Mouse (Mus musculus) liver, embryonic 12.5 days (tissue): Measurements from ENCODE around the gene Serpinb9b. TPM values are rescaled to one million over a fixed set of nuclear protein-coding genes. Genes with fewer than 3 reads are reported as not detected.

Source experiments
- ATAC-seq: fragments of 200-750 bp; cut with Nextera tagmentation; 2 replicates; pipeline ENCODE4 v1.8.0; 2017; ENCODE audit warnings: moderate number of reproducible peaks, mild to moderate bottlenecking, moderate library complexity
- H3K27ac ChIP-seq: fragments of 300-500 bp; sonication (generic); 2 replicates; pipeline ENCODE4 v1.5.1; 2016; ENCODE audit warnings: mild to moderate bottlenecking
- H3K27me3 ChIP-seq: fragments of 300-500 bp; sonication (generic); replicated peaks from 2 replicates; pipeline ENCODE4 v1.6.1; 2016; ENCODE audit warnings: mild to moderate bottlenecking, moderate library complexity
- H3K36me3 ChIP-seq: fragments of 300-500 bp; sonication (generic); 2 replicates; pipeline ENCODE4 v1.6.1; 2016; ENCODE audit warnings: mild to moderate bottlenecking, moderate library complexity
- H3K4me1 ChIP-seq: fragments of 300-500 bp; sonication (generic); 2 replicates; pipeline ENCODE4 v1.6.1; 2016
- H3K4me2 ChIP-seq: fragments of 300-500 bp; sonication (generic); 2 replicates; pipeline ENCODE4 v1.6.1; 2016; ENCODE audit warnings: mild to moderate bottlenecking, moderate library complexity
- H3K4me3 ChIP-seq: fragments of 300-500 bp; sonication (generic); 2 replicates; pipeline ENCODE4 v1.5.1; 2016; ENCODE audit warnings: mild to moderate bottlenecking, moderate library complexity
- H3K9ac ChIP-seq: fragments of 300-500 bp; sonication (generic); 2 replicates; pipeline ENCODE4 v1.6.1; 2016; ENCODE audit warnings: mild to moderate bottlenecking, moderate library complexity
- H3K9me3 ChIP-seq: fragments of 300-500 bp; sonication (generic); replicated peaks from 2 replicates; pipeline ENCODE4 v1.6.1; 2016; ENCODE audit warnings: mild to moderate bottlenecking, moderate library complexity
- WGBS: fragments of 180-500 bp; shearing (Covaris S2); methylation state at CpG from one replicate; pipeline ENCODE4 v1.1.7; 2016; ENCODE audit not compliant: insufficient replicate concordance; 5-methylcytosine and 5-hydroxymethylcytosine counted together
- polyA plus RNA-seq: library from polyadenylated mRNA; unstranded; fragments of >200 nt; fragmentation: Nextera tagmentation; extraction: Ambion mirVana; gene quantifications from 2 replicates; pipeline ENCODE4 v1.2.1, GENCODE M21; 2016

The Serpinb9b gene
- not detected in 2 replicates for polyA plus RNA-seq

DNA sequence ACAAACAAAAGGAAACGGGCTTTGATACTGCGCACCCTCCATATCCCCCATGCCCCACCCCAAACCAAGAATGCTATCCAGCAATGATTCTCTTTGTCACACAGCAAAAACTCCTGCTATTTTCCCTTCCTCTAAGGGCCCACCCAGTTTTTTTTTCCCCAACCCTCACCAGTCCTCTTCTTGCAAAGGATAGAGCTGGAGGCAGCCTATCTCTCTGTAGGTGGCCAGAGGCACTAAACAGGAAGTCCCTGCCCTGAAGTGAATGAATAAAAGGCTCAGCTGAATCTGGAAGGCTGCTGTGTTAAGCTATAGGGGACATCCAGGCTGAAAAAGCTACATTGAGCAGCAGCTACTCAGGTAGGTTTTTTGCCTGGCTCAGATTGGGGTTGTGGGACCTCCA is at the start of gene Serpinb9b:
Serpinb9b (plus strand) TSS at position 173 of the 400 bp plus-strand sequence.
- H3K27me3 ChIP-seq, result no peaks in the 10 kb centered on the region
- no peak for ATAC-seq
- no peaks in the 10 kb centered on the region for H3K36me3 ChIP-seq
- no peak within 1 kb of the TSS for H3K27ac ChIP-seq
- H3K9me3 ChIP-seq, result no peaks in the 10 kb centered on the region
- H3K4me1 ChIP-seq, result 0 out of 2 replicates have a peak, but pooled peaks cover 4% of the 10 kb centered on the region
- 63% methylated on average over 2 of the region's 2 CpGs for WGBS
- no peak within 1 kb of the TSS for H3K4me2 ChIP-seq
- H3K4me3 ChIP-seq, result no peak within 1 kb of the TSS
- no peak within 1 kb of the TSS for H3K9ac ChIP-seq

DNA sequence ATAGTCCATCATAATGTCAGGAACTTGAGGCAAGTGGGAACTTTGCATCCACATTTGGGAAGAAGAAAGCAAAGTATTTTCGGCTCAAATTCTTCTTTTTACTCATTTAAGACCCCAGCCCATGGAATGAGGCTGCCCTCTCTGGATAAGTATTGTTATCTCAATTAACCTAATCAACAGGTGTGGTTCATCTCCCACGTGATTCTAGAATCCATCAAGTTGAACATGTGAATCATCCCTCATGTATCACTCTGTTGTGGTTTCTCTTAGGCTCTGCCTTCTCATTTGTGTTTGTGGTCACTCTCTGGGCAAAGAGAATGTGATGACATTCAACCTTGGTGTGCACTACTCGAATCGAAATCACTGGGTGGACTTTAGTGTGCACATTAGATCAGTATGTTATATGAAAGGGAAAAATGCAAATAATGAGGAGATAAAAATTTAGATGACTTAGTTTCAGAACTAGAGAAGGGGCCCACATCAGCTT is 44.6 kb upstream of the Serpinb9b start:
- Histone ChIP-seq H3K9me3 (no peaks in the 10 kb centered on the region), H3K27ac (no peak overlapping the region), H3K9ac (no peak overlapping the region), H3K36me3 (peaks cover 8% of the 10 kb centered on the region; the same call in 1 of the 2 replicates), H3K4me3 (no peak overlapping the region), H3K27me3 (no peaks in the 10 kb centered on the region), H3K4me2 (no peak overlapping the region), H3K4me1 (peaks cover 15% of the 10 kb centered on the region)
- 55% methylated on average over 4 of the region's 4 CpGs for WGBS
- ATAC-seq, result no peak

DNA sequence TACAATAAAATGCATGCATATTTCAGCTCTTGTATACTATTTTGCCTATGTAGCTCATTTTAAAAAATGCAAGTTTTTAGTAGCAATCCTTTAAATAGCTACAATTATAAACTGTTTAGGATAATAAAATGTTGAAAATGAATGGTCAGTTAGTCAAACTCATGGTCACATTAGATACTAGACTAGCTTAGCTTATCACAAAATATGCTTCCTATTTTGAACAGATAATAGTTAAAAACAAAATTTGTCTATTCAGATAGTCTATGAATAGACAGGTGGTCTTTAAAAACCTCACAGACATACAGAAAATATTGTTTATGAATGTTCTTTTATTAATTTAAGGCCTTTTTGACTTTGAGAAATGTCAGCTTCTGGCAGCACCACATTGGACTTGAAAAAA is 41.0 kb upstream of the Serpinb9b start:
- H3K9ac ChIP-seq, result no peak overlapping the region
- H3K9me3 ChIP-seq, result no peaks in the 10 kb centered on the region
- ATAC-seq, result peak; percentile 70; the same call in 1 of the 2 replicates
- no peaks in the 10 kb centered on the region for H3K36me3 ChIP-seq
- H3K27ac ChIP-seq, result no peak overlapping the region
- no peak overlapping the region for H3K4me2 ChIP-seq
- H3K4me3 ChIP-seq, result no peak overlapping the region
- no peaks in the 10 kb centered on the region for H3K27me3 ChIP-seq
- H3K4me1 ChIP-seq, result peaks cover 15% of the 10 kb centered on the region

DNA sequence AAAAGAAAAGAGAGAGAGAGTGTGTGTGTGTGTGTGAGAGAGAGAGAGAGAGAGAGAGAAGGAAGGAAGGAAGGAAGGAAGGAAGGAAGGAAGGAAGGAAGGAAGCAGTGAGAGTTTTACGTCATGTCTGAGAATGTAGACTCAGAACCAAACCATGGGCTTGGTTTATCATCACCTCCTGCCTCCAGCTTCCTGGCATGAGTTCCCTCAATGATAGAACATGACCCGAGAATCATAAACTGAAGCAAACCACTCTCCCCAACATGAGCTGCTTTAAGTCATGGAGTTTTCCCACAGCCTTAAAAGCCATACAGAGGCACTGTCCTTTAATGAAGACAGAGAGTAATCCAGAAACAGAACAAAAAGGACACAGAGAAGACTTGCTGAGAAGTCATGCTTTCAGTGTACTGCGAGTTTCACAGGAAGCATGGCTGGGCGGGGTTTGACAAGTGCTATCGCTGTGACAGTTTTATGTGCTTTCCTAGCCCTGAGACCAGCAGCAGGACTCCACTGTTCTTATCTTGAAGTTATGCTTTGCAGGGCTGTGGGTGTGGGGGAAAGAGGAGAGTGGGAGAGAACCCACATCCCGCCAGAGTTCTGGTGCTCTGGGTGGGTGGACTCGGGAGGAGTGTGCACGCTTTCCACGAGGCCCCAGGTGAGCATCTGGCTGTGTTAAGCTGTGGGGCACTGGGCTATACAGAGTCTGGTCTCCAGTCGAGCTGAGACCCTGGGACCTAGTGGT is 33.9 kb upstream of the Serpinb9b start:
- Histone ChIP-seq H3K4me1 (peaks cover 40% of the 10 kb centered on the region), H3K9ac (peak overlapping the region; percentile 68), H3K4me2 (peak overlapping the region; percentile 71), H3K27ac (peak overlapping the region; percentile 99), H3K27me3 (no peaks in the 10 kb centered on the region), H3K4me3 (peak overlapping the region; percentile 37), H3K36me3 (no peaks in the 10 kb centered on the region), H3K9me3 (no peaks in the 10 kb centered on the region)
- WGBS, result 11% methylated on average over 10 of the region's 10 CpGs
- ATAC-seq, result peak; percentile 99

DNA sequence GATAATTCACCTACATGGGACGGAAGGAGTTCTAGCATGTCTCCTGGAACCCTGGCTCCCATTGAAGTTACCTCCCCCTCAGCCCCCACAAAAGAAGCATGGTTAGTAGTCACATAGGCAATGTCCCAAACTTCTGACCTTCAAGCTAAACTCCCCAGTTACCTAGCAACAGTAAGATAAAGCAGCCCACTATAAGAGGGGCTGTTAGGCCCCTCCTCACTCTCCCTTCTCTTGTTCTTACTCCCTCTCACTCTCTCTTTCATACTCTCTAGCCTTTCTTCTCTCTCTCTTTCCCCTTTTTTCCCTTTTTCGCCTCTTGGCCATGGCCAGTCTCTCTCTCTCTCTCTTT is 33.3 kb upstream of the Serpinb9b start:
- WGBS, result 59% methylated on average over 2 of the region's 2 CpGs
- Histone ChIP-seq H3K27me3 (no peaks in the 10 kb centered on the region), H3K4me1 (peaks cover 40% of the 10 kb centered on the region), H3K9me3 (no peaks in the 10 kb centered on the region), H3K4me2 (peak overlapping the region; percentile 71), H3K4me3 (peak overlapping the region; percentile 37), H3K27ac (peak overlapping the region; percentile 99), H3K9ac (peak overlapping the region; percentile 68), H3K36me3 (no peaks in the 10 kb centered on the region)
- no peak; the same call in 1 of the 2 replicates for ATAC-seq

DNA sequence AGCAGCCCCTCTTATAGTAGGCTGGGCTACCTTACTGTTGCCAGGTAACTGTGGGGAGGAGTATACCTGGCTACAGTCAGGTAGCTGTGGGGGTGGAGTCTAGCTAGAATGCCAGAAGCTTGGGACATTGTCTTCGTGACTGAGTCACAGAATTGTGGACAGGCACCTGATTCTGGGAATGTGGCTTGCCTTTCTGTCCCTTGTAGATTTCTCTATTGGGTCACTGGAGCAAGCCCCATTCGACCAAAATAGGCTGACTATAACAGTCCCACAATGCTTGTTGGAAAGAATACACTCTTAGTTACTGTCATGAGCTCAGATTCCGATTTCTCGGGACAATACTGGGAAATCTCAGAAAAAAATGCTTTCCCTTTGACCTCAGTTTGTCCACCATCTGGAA is 32.2 kb upstream of the Serpinb9b start:
- 77% methylated on average over 4 of the region's 4 CpGs for WGBS
- no peak overlapping the region for H3K4me2 ChIP-seq
- peak overlapping the region; percentile 25; the same call in 1 of the 2 replicates for H3K27ac ChIP-seq
- no peak for ATAC-seq
- no peaks in the 10 kb centered on the region for H3K36me3 ChIP-seq
- H3K4me1 ChIP-seq, result peaks cover 40% of the 10 kb centered on the region
- H3K4me3 ChIP-seq, result no peak overlapping the region
- H3K9me3 ChIP-seq, result no peaks in the 10 kb centered on the region
- H3K27me3 ChIP-seq, result no peaks in the 10 kb centered on the region
- H3K9ac ChIP-seq, result no peak overlapping the region; the same call in 1 of the 2 replicates

DNA sequence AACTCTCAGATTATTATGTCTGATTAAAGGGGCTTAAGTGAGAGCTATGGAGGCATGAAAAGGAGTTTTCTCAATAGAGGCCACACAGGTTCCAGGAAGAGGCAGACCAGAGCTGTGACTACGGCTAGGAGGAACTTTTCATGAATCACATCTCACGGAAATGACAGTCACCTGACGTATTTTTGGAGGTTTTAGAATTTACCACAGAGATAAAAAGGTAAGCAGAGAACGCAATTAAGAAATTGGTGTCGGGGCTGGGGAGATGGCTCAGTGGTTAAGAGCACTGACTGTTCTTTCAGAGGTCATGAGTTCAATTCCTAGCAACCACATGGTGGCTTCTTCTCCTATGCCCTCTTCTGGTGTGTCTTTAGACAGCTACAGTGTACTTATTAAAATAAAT is 25.9 kb upstream of the Serpinb9b start:
- Histone ChIP-seq H3K27me3 (no peaks in the 10 kb centered on the region), H3K4me3 (no peak overlapping the region), H3K36me3 (no peaks in the 10 kb centered on the region), H3K9me3 (no peaks in the 10 kb centered on the region), H3K4me2 (no peak overlapping the region), H3K9ac (no peak overlapping the region), H3K27ac (no peak overlapping the region), H3K4me1 (peaks cover 35% of the 10 kb centered on the region)
- 69% methylated on average over 5 of the region's 5 CpGs for WGBS
- no peak for ATAC-seq

DNA sequence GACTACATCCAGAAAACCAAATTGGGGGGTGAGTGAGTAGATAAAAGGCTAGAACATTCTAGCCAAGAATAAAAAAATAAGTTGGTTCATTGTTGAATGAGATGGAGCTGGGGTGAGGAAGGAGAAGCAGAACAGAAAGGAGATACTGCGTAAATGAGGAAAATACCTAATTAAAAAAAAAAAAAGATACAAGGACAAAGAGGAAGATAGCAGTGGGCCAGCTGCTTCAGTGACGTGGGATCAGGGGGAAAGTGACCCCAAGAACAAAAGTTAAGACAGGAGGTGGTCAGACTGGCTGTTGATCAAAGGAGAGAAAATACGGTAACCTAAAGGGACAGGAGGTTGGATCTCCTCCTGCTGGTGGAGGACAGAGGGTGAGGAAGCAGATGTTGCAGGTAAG is 24.3 kb upstream of the Serpinb9b start, which contains the start of gene Serpinb9:
Serpinb9 (plus strand) TSS at position 301 of the 400 bp plus-strand sequence.
- H3K27ac ChIP-seq, result peak within 1 kb of the TSS; percentile 90
- H3K9ac ChIP-seq, result peak within 1 kb of the TSS; percentile 83
- peaks cover 33% of the 10 kb centered on the region for H3K4me1 ChIP-seq
- WGBS, result 76% methylated on average over 3 of the region's 3 CpGs
- peak within 1 kb of the TSS; percentile 79 for H3K4me2 ChIP-seq
- H3K9me3 ChIP-seq, result no peaks in the 10 kb centered on the region
- no peaks in the 10 kb centered on the region for H3K27me3 ChIP-seq
- ATAC-seq, result no peak
- no peaks in the 10 kb centered on the region for H3K36me3 ChIP-seq
- peak within 1 kb of the TSS; percentile 62 for H3K4me3 ChIP-seq

DNA sequence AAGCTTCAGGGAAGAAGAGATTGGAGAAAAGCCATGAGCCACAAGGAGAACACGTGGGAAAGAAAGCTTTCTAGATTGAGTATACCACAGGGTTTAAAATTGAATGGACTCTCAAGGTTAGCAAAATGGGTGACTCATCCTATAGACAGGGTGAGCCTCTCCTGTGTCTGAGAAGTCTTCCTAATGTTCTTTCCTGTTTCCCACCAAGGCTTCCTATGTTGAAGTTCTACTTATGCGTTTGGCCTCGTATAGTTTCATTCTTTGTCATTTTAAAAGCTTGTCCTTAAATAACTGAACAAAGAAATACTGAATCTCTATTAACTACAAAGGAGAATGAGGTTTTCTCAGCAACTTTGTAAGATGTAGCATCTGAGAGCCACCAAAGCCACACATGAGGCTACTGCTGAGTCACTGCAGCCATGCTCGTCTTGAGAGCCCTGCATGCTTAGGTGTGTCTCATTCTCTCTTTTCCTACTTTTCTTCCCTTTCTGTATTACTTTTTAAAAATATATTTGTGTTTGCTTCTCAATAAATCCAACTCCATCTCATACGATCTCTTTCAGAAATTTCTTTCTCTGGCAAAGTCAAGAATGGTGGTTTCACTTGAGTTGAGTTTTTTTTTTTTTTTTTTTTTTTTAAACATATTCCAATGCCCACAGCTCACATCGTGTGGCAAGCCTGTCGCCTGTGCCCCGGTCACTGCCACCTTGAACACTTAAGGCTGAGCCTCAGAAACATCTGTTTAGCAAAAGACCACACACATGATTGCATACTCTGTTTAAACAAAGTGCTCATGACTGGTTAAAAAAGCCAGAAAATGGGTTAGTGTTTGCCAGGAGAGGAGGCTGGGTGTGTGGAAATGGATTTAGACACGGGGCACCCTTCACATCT is 23.4 kb upstream of the Serpinb9b start:
- Histone ChIP-seq H3K27me3 (no peaks in the 10 kb centered on the region), H3K9ac (peak overlapping the region; percentile 83), H3K4me2 (peak overlapping the region; percentile 79), H3K4me1 (peaks cover 33% of the 10 kb centered on the region), H3K9me3 (no peaks in the 10 kb centered on the region), H3K27ac (peak overlapping the region; percentile 90), H3K4me3 (peak overlapping the region; percentile 62), H3K36me3 (no peaks in the 10 kb centered on the region)
- peak; percentile 77 for ATAC-seq
- 36% methylated on average over 9 of the region's 9 CpGs for WGBS

DNA sequence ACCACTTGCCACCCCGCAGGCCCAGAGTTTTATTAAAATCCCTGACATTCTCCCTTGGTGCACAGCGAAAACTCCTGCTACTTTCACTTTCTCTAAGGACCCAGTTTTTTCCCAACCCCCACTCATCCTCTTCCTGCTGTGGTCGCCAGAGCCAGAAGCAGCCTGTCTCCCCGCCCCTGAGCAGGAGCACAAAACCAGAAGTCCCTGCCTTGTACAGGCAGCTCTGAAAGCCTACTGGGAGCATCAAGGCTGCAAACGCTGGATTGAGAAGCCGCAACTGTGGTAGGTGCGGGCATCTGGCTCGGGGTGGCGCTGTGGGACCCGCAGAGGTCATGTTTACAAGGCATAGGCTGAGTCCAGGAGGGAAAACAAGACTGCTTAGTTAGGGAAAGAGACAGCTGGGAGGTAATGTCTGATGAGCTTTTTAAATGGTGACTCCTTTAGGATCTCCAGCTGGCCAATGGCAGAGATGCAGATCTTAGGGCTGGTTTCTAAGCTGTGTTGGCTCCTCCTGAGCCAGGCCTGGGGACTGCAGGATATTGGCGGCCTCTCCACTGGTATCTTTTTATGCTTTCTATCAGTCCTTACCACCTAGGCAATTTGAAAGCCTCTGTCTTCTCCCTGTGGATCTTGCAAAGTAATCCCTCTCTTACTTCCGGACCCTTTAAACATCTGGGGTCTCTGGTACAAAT is 22.7 kb upstream of the Serpinb9b start:
- Histone ChIP-seq H3K9me3 (no peaks in the 10 kb centered on the region), H3K4me2 (peak overlapping the region; percentile 79), H3K4me3 (peak overlapping the region; percentile 62), H3K4me1 (peaks cover 33% of the 10 kb centered on the region), H3K9ac (peak overlapping the region; percentile 83), H3K36me3 (no peaks in the 10 kb centered on the region), H3K27ac (peak overlapping the region; percentile 90), H3K27me3 (no peaks in the 10 kb centered on the region)
- ATAC-seq, result peak; percentile 94
- WGBS, result 8% methylated on average over 12 of the region's 12 CpGs

DNA sequence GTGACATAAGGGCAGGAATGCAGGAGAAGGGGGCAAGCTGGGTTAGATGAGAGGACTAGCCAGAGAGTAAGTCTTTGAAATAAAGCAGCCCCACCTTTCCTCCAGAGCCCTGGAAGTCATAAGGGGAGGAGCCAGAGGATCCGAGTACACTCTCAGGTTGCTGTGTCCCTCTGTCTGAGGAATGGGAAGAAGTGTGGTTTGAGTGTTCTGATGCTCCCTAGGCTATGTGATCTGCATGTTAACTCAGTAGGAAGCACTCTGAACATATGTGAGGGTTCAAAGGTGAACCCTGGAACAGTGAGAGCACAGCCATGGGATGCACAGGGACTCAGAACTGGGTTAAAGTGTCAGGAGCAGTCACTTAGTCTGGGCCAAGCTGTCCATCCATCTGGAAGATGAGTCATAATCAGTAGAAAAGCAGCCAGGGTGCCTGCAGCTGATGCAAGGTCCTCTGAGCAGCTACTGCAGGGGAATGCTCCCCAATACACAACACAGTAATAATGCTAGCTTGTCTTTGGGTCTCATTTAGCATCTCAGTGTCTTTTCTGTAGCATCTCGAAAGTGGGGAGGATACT is 21.6 kb upstream of the Serpinb9b start:
- Histone ChIP-seq H3K27ac (peak overlapping the region; percentile 90), H3K4me3 (no peak overlapping the region), H3K9me3 (no peaks in the 10 kb centered on the region), H3K4me2 (no peak overlapping the region), H3K36me3 (no peaks in the 10 kb centered on the region), H3K4me1 (peaks cover 33% of the 10 kb centered on the region), H3K9ac (no peak overlapping the region), H3K27me3 (no peaks in the 10 kb centered on the region)
- 70% methylated on average over 2 of the region's 2 CpGs for WGBS
- no peak for ATAC-seq
